Mouse (Mus musculus) heart, embryonic 12.5 days (tissue): ENCODE results near the gene Rps27l. TPM values are rescaled to one million over a fixed set of nuclear protein-coding genes. Genes with fewer than 3 reads are reported as not detected.

ENCODE experiments used
- ATAC-seq: fragments of 200-750 bp; cut with Nextera tagmentation; 2 replicates; pipeline ENCODE4 v1.8.0; 2017; ENCODE audit warnings: moderate TSS enrichment, moderate library complexity; ENCODE audit not compliant: insufficient number of reproducible peaks, low FRiP score
- H3K27ac ChIP-seq: fragments of 300-500 bp; sonication (generic); 2 replicates; pipeline ENCODE4 v1.5.1; 2016; ENCODE audit warnings: mild to moderate bottlenecking, moderate library complexity; ENCODE audit not compliant: poor library complexity, severe bottlenecking
- H3K27me3 ChIP-seq: fragments of 300-500 bp; sonication (generic); replicated peaks from 2 replicates; pipeline ENCODE4 v1.6.1; 2016; ENCODE audit warnings: mild to moderate bottlenecking, moderate library complexity
- H3K36me3 ChIP-seq: fragments of 300-500 bp; sonication (generic); 2 replicates; pipeline ENCODE4 v1.6.1; 2016; ENCODE audit warnings: mild to moderate bottlenecking, moderate library complexity
- H3K4me1 ChIP-seq: fragments of 300-500 bp; sonication (generic); replicated peaks from 2 replicates; pipeline ENCODE4 v1.6.1; 2016; ENCODE audit warnings: mild to moderate bottlenecking
- H3K4me2 ChIP-seq: fragments of 300-500 bp; sonication (generic); 2 replicates; pipeline ENCODE4 v1.6.1; 2016; ENCODE audit warnings: mild to moderate bottlenecking, moderate library complexity
- H3K4me3 ChIP-seq: fragments of 300-500 bp; sonication (generic); 2 replicates; pipeline ENCODE4 v1.5.1; 2016; ENCODE audit warnings: mild to moderate bottlenecking
- H3K9ac ChIP-seq: fragments of 300-500 bp; sonication (generic); 2 replicates; pipeline ENCODE4 v1.6.1; 2016; ENCODE audit warnings: mild to moderate bottlenecking, moderate library complexity
- H3K9me3 ChIP-seq: fragments of 300-500 bp; sonication (generic); replicated peaks from 2 replicates; pipeline ENCODE4 v1.6.1; 2016; ENCODE audit warnings: mild to moderate bottlenecking, moderate library complexity
- WGBS: fragments of 180-500 bp; shearing (Covaris S2); methylation state at CpG from one replicate; pipeline ENCODE4 v1.1.7; 2016; 5-methylcytosine and 5-hydroxymethylcytosine counted together
- polyA plus RNA-seq: library from polyadenylated mRNA; unstranded; fragments of >200 nt; fragmentation: Nextera tagmentation; extraction: Ambion mirVana; gene quantifications from 2 replicates; pipeline ENCODE4 v1.2.1, GENCODE M21; 2016

Gene Rps27l
- polyA plus RNA-seq, 1 experiment from 2014 or later: 577 TPM

DNA sequence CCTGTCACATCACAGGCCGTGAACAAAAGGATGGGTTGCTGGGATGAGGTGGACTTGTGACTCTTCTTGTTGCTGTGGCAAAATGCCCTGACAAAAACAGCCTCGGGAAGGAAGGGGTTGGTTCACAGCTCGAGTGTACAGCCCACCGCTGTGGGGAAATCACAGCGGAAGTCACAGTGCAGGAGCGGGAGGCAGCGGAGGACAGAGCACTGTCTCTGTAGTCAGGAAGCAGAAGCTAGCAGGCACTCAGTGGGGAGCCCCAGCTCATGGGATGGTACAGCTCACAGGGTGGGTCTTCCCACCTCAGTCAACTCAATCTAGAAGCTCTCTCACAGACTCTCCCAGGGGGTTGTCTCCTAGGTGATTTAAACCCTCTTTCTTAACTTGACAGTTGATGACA, 39.5 kb downstream of the Rps27l start:
- Histone ChIP-seq H3K4me3 (no peak overlapping the region), H3K27ac (no peak overlapping the region), H3K4me2 (no peak overlapping the region), H3K27me3 (no peaks in the 10 kb centered on the region), H3K36me3 (no peaks in the 10 kb centered on the region), H3K4me1 (peaks cover 21% of the 10 kb centered on the region), H3K9ac (no peak overlapping the region), H3K9me3 (no peaks in the 10 kb centered on the region)
- WGBS: 64% methylated on average over 7 of the region's 7 CpGs
- ATAC-seq: no peak

DNA sequence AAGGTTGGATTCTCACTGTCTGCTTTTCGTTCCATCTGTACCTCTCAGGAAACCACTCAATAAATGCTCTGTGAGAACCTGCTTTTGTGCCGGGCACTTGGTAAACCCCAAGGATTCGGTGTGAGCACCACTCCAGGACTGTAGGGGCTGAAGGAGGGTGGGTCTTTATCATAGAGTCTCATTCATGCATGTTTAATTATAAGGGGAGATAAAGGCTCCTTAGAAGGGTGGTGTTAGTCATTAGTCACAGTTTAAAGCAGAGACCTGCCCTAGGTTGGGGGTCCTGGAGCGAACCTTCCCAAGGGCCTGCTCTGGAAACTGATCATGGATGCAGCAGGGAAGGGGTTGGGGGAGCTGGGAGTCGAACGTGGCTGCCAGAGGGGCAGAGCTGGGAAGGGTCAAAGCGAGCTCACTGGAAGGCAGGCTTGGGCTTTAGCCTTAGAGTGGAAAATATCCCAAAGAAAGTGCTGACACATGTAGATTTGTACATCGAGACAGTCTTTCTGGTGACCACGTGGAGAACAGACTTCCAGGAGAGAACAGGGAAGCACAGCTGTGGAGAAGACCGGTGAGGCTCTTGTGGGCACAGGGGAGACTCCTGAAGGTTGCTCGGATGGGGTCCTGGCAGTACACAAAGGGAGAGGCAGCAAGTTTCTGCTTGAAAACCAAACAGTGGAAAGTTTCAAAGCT, 42.5 kb downstream of the Rps27l start:
- ATAC-seq: no peak
- Histone ChIP-seq H3K9ac (no peak overlapping the region), H3K4me3 (no peak overlapping the region)

DNA sequence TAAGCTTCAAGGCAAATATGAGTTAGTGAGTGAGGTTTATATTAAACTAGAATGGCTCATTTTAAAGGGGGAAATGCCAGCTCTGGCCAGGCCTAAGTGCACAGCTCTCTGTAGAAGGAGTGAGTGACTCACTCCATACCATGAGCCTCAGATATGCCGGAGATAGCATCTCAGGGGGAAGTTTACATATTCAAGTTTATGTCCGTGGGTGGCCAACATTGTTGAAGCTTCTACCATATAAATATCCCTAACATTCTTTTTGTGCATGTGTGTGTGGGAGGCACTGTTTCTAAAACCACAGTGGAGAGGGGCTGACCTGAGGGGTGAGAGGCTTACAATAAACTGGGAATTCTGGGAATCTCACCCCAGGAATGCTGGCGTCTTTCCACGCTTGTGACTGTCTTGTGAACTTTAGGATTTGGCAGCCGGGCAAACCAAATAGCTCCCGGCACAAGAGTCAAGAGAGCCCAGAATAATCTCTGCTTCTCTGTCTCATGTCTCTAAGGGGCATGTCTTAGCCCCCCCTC, 43.1 kb downstream of the Rps27l start:
- H3K4me2 ChIP-seq: no peak overlapping the region
- H3K27ac ChIP-seq: peak overlapping the region; percentile 34; the same call in 1 of the 2 replicates
- H3K4me3 ChIP-seq: no peak overlapping the region
- H3K4me1 ChIP-seq: peaks cover 42% of the 10 kb centered on the region
- 23% methylated on average over 6 of the region's 6 CpGs for WGBS
- H3K36me3 ChIP-seq: no peaks in the 10 kb centered on the region
- H3K9me3 ChIP-seq: 0 out of 2 replicates have a peak, but pooled peaks cover 4% of the 10 kb centered on the region
- H3K9ac ChIP-seq: no peak overlapping the region
- no peaks in the 10 kb centered on the region for H3K27me3 ChIP-seq
- ATAC-seq: no peak

More for the DNA sequence above, 42.5 kb downstream of the Rps27l start:
- H3K9me3 ChIP-seq: 0 out of 2 replicates have a peak, but pooled peaks cover 4% of the 10 kb centered on the region
- no peaks in the 10 kb centered on the region for H3K36me3 ChIP-seq
- peaks cover 39% of the 10 kb centered on the region for H3K4me1 ChIP-seq
- H3K4me2 ChIP-seq: no peak overlapping the region
- peak overlapping the region; percentile 34; the same call in 1 of the 2 replicates for H3K27ac ChIP-seq
- H3K27me3 ChIP-seq: no peaks in the 10 kb centered on the region
- WGBS: 54% methylated on average over 11 of the region's 11 CpGs

DNA sequence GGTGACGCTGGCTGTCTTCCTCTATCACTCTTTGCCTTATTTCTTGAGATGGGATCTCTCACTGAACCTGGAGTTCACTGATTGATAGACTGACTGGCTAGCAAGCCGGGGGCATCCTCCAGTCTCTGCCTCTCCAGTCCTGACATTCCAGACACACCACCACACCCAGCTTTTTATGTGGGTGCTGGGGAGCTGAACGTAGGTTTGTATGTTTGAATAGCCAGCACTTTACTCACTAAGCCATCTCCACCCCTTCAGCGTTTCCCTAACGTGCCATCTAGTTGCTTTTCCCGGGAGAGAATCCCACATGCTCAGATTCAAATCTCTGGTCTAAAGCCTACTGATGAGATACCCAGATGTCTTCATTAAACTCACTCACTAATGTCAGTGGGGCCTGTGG, 43.7 kb downstream of the Rps27l start:
- H3K27ac ChIP-seq: peak overlapping the region; percentile 34; the same call in 1 of the 2 replicates
- no peak for ATAC-seq
- peaks cover 44% of the 10 kb centered on the region for H3K4me1 ChIP-seq
- H3K4me3 ChIP-seq: no peak overlapping the region
- H3K9me3 ChIP-seq: 0 out of 2 replicates have a peak, but pooled peaks cover 4% of the 10 kb centered on the region
- H3K9ac ChIP-seq: no peak overlapping the region
- WGBS: 60% methylated on average over 6 of the region's 6 CpGs
- H3K36me3 ChIP-seq: no peaks in the 10 kb centered on the region
- H3K27me3 ChIP-seq: no peaks in the 10 kb centered on the region
- H3K4me2 ChIP-seq: no peak overlapping the region

DNA sequence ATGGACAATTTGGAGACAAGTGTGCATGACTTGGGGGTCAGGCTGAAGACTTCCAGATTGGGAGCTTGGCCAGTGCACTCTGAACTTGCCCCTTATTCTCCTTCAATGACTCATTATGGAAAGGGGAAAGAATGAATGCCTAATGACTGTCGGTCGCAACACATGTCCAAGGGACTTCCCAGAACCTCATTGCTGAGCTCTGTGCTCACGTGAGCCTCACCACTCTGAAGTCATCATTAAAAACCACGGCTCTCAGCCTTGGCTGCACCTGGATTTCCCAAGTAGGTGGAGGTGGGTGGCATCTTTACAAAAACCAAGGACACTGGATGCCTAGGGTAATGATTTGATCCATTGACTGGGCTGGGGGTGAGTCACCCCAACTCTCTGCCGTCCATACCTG, 44.2 kb downstream of the Rps27l start:
- H3K9ac ChIP-seq: no peak overlapping the region
- WGBS: 87% methylated on average over 5 of the region's 5 CpGs

DNA sequence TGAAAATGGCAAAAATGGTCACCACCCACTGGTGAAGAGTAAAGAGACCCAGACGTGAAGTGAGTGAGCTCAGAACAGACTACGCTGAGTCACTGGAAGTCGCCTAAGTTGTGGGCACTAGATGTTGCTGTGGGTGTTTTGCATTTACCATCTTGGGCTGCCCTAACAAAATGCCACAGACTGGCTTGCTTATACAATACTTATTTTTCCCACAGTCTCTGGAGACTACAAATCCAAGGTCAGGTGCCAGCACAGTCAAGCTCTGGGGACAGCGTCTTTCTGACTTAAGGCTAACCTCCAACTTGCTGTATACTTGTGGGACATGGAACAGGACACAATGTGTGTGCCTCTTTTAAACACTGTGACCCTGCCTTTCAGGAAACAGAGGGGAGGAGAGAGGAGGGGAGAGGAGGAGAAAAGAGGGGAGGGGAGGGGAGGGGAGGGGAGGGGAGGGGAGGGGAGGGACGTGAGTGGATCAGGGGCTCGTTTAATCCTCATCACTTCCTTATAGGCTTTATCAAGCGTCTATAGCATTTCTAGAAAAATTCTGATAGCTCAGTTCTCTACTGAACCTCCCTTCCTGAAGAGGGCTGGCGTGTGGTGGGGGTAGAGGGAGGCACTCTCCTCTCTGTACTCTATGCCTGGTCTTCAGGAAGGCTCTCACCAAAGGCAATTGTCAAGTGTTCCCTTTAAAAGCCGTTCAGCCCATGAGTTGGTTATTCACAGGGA, 45.3 kb downstream of the Rps27l start:
- Histone ChIP-seq H3K36me3 (no peaks in the 10 kb centered on the region), H3K4me2 (peak overlapping the region; percentile 44; the same call in 1 of the 2 replicates), H3K9me3 (0 out of 2 replicates have a peak, but pooled peaks cover 4% of the 10 kb centered on the region), H3K4me1 (peaks cover 44% of the 10 kb centered on the region), H3K9ac (no peak overlapping the region), H3K27ac (no peak overlapping the region), H3K4me3 (no peak overlapping the region), H3K27me3 (no peaks in the 10 kb centered on the region)
- 58% methylated on average over 9 of the region's 9 CpGs for WGBS
- no peak for ATAC-seq

More for the DNA sequence above, 44.2 kb downstream of the Rps27l start:
- no peak overlapping the region for H3K27ac ChIP-seq
- H3K27me3 ChIP-seq: no peaks in the 10 kb centered on the region
- ATAC-seq: no peak
- H3K4me1 ChIP-seq: peaks cover 44% of the 10 kb centered on the region
- H3K4me2 ChIP-seq: no peak overlapping the region
- 0 out of 2 replicates have a peak, but pooled peaks cover 4% of the 10 kb centered on the region for H3K9me3 ChIP-seq
- no peaks in the 10 kb centered on the region for H3K36me3 ChIP-seq
- no peak overlapping the region for H3K4me3 ChIP-seq

DNA sequence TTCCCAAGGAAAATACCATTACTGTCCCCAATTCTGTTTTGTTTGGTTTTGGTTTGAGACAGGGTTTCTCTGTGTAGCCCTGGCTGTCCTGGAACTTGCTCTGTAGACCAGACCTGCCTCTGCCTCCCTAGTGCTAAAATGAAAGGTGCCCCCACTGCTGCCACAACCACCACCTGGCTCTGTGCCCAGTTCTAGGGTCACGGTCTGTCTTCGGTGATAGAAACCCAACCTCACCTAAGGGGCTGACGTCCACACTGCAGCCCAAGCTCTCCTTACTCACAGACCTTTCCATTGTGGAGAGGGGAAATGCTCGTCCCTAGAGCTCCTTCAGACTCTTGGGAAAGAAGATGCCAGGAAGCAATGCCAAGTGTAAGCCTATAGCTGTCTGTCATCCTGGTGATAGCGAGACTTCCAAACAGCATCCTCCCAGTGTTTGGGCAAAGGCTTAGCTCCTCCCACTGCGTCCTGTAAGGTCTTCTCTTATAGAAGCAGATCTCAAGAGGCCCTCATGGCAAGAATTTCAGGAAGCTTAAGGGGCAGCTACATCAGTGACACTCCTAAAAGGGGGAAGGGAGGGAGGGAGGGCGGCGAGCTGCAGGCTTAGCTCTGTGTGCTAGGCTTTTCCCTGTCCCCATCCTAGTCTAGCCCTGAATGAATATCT, 46.0 kb downstream of the Rps27l start:
- Histone ChIP-seq H3K27ac (0 out of 2 replicates have a peak overlapping the region, but pooled peaks have one; percentile 25), H3K36me3 (no peaks in the 10 kb centered on the region), H3K4me3 (no peak overlapping the region), H3K4me2 (peak overlapping the region; percentile 44), H3K27me3 (no peaks in the 10 kb centered on the region), H3K9ac (no peak overlapping the region), H3K9me3 (0 out of 2 replicates have a peak, but pooled peaks cover 4% of the 10 kb centered on the region), H3K4me1 (peaks cover 44% of the 10 kb centered on the region)
- ATAC-seq: 0 out of 2 replicates have a peak, but pooled peaks have one; percentile 18
- 35% methylated on average over 8 of the region's 8 CpGs for WGBS

Other genes starting within 250 kb of the Rps27l start
- 0.61 and 0.77 TPM in 2 replicates for gene Car12, start 232.4 kb upstream of the Rps27l start, polyA plus RNA-seq
- gene Aph1b, start 150.6 kb upstream of the Rps27l start, polyA plus RNA-seq: 8.8 and 9.0 TPM in 2 replicates
- 0.24 and 0.61 TPM in 2 replicates for gene Gm10647, start 149.0 kb upstream of the Rps27l start, polyA plus RNA-seq
- gene Aph1c, start 111.4 kb upstream of the Rps27l start, polyA plus RNA-seq: 1.6 and 1.8 TPM in 2 replicates
- gene Rab8b, start 26.4 kb upstream of the Rps27l start, polyA plus RNA-seq: 22.3 and 24.4 TPM in 2 replicates
- gene Lactb, start 29.4 kb downstream of the Rps27l start, polyA plus RNA-seq: 9.3 and 10.1 TPM in 2 replicates
- 4,565 and 4,650 TPM in 2 replicates for gene Tpm1, start 103.3 kb downstream of the Rps27l start, polyA plus RNA-seq